13 mouse cellular contexts compared by ENCODE assay signal in genomic region chr7:6143991-6144531, GRCm38 (mm10). TPM values are rescaled to one million over a fixed set of nuclear protein-coding genes. Genes with fewer than 3 reads are reported as not detected.
DNase-seq lines count a peak whose midpoint lies in the region; ATAC-seq and TF ChIP-seq lines count a peak whose summit lies in the region.
"Had no signal": no experiment of that assay in that cellular context is flagged by ENCODE, and none has a peak within 500 bp of the region (broad histone marks: within the 10 kb centered on the region; RNA-seq: fewer than 3 reads in every experiment).

No protein-coding gene starts in this region.

- peak; percentile 30; the same call in 1 of the 2 replicates for ATAC-seq in heart, embryonic 13.5 days (ENCODE audit: extremely low read depth, insufficient number of reproducible peaks, low FRiP score, low TSS enrichment)
- ATAC-seq in midbrain, embryonic 13.5 days = peak; percentile 32; the same call in 1 of the 2 replicates
- ATAC-seq in hindbrain, postnatal 0 days = peak; percentile 78

- H3K27ac ChIP-seq in heart, embryonic 13.5 days (replicated peaks) = peak overlapping the region; percentile 64
- H3K27ac ChIP-seq in midbrain, embryonic 13.5 days = no peak overlapping the region
- no peak overlapping the region for H3K27ac ChIP-seq in midbrain, embryonic 10.5 days (replicated peaks)
- peak overlapping the region; percentile 64 for H3K27ac ChIP-seq in hindbrain, postnatal 0 days
- H3K27ac ChIP-seq in olfactory bulb, adult 2 months (ENCODE audit: insufficient read depth, low read depth, low read length) = peak overlapping the region; percentile 9; the same call in 1 of the 2 replicates
- H3K27ac ChIP-seq: midbrain, embryonic 12.5 days had no signal

- peak overlapping the region; percentile 43 for H3K4me2 ChIP-seq in heart, embryonic 13.5 days
- H3K4me2 ChIP-seq in midbrain, embryonic 13.5 days (replicated peaks) = no peak overlapping the region
- no peak overlapping the region for H3K4me2 ChIP-seq in hindbrain, postnatal 0 days (ENCODE audit: low read depth, low read length)
- H3K4me2 ChIP-seq: midbrain, embryonic 12.5 days had no signal

- 0 out of 2 replicates have a peak overlapping the region, but pooled peaks have one; percentile 28 for H3K9ac ChIP-seq in heart, embryonic 13.5 days
- H3K9ac ChIP-seq in midbrain, embryonic 13.5 days (replicated peaks) = no peak overlapping the region
- no peak overlapping the region for H3K9ac ChIP-seq in hindbrain, postnatal 0 days (replicated peaks; ENCODE audit: low read length)
- H3K9ac ChIP-seq: midbrain, embryonic 12.5 days had no signal

- DNase-seq in heart, adult 18-20 months = no peak
- DNase-seq in midbrain, embryonic 10.5 days (ENCODE audit: low spot score) = no peak
- peak; percentile 65 for DNase-seq in hindbrain, postnatal 0 days (ENCODE audit: low spot score)
- DNase-seq in layer of hippocampus, adult 18-20 months (ENCODE audit: low spot score in 2 of 2) = no peak
- no peak for DNase-seq in embryo, embryonic 9.5 days (ENCODE audit: extremely low spot score)
- DNase-seq: thymus, adult 18-20 months had no signal

- no peak overlapping the region for H3K4me3 ChIP-seq in heart, embryonic 13.5 days
- H3K4me3 ChIP-seq in midbrain, embryonic 13.5 days (replicated peaks) = no peak overlapping the region
- no peak overlapping the region for H3K4me3 ChIP-seq in midbrain, embryonic 10.5 days
- H3K4me3 ChIP-seq in hindbrain, postnatal 0 days (ENCODE audit: low read length) = no peak overlapping the region
- H3K4me3 ChIP-seq in olfactory bulb, adult 2 months (ENCODE audit: insufficient read depth, low read depth, low read length) = no peak overlapping the region
- H3K4me3 ChIP-seq: midbrain, embryonic 12.5 days had no signal

- 45% methylated on average over 2 of the region's 2 CpGs for WGBS in heart, embryonic 13.5 days
- WGBS in midbrain, embryonic 13.5 days = 81% methylated on average over 2 of the region's 2 CpGs
- WGBS in midbrain, embryonic 10.5 days = 93% methylated on average over 2 of the region's 2 CpGs
- WGBS in hindbrain, postnatal 0 days = 53% methylated on average over 2 of the region's 2 CpGs
- WGBS in olfactory bulb, adult 2 months = 25% methylated on average over 2 of the region's 2 CpGs

- no peaks in the 10 kb centered on the region for H3K9me3 ChIP-seq in heart, embryonic 13.5 days
- H3K9me3 ChIP-seq in midbrain, embryonic 13.5 days = no peaks in the 10 kb centered on the region
- H3K9me3 ChIP-seq in midbrain, embryonic 10.5 days (replicated peaks) = no peaks in the 10 kb centered on the region
- no peaks in the 10 kb centered on the region for H3K9me3 ChIP-seq in hindbrain, postnatal 0 days (ENCODE audit: low read length)
- H3K9me3 ChIP-seq: midbrain, embryonic 12.5 days had no signal

- H3K36me3 ChIP-seq in heart, embryonic 13.5 days = peaks cover 23% of the 10 kb centered on the region
- peaks cover 19% of the 10 kb centered on the region for H3K36me3 ChIP-seq in midbrain, embryonic 13.5 days
- peaks cover 42% of the 10 kb centered on the region for H3K36me3 ChIP-seq in midbrain, embryonic 10.5 days
- peaks cover 10% of the 10 kb centered on the region; the same call in 1 of the 2 replicates for H3K36me3 ChIP-seq in hindbrain, postnatal 0 days (ENCODE audit: insufficient read depth, low read length)

- peaks cover 84% of the 10 kb centered on the region for H3K4me1 ChIP-seq in heart, embryonic 13.5 days
- H3K4me1 ChIP-seq in midbrain, embryonic 13.5 days (replicated peaks) = peaks cover 19% of the 10 kb centered on the region
- no peaks in the 10 kb centered on the region for H3K4me1 ChIP-seq in midbrain, embryonic 10.5 days
- no peaks in the 10 kb centered on the region for H3K4me1 ChIP-seq in hindbrain, postnatal 0 days (ENCODE audit: insufficient read depth, low read length)
- H3K4me1 ChIP-seq in olfactory bulb, adult 2 months (ENCODE audit: control insufficient read depth, insufficient read depth, low read length) = peaks cover 18% of the 10 kb centered on the region

- TF ChIP-seq CTCF in hindbrain, postnatal 0 days (IDR thresholded peaks at IDR 0.05; ENCODE audit: low read depth) = no peak
- TF ChIP-seq CTCF in olfactory bulb, adult 2 months (IDR thresholded peaks at IDR 0.05; ENCODE audit: insufficient read depth, low read depth, low read length) = no peak

- no peaks in the 10 kb centered on the region for H3K27me3 ChIP-seq in heart, embryonic 13.5 days (replicated peaks)
- H3K27me3 ChIP-seq in midbrain, embryonic 13.5 days = no peaks in the 10 kb centered on the region
- no peaks in the 10 kb centered on the region for H3K27me3 ChIP-seq in midbrain, embryonic 10.5 days (ENCODE audit: low read depth, poor library complexity, severe bottlenecking)
- no peaks in the 10 kb centered on the region for H3K27me3 ChIP-seq in hindbrain, postnatal 0 days (ENCODE audit: insufficient read depth, low read length)
- H3K27me3 ChIP-seq: midbrain, embryonic 12.5 days had no signal

- no peak for TF ChIP-seq POLR2A in olfactory bulb, adult 2 months (IDR thresholded peaks at IDR 0.05; ENCODE audit: insufficient read depth, low read depth, low read length)

RNA-seq across cellular contexts. Expression of gene Zfp787, which starts 11.7 kb away (rescaled TPM):
- 19.1 and 20.0 TPM in 2 replicates for polyA plus RNA-seq in heart, embryonic 13.5 days (2015; fragmentation: Nextera tagmentation; extraction: Ambion mirVana)
- total RNA-seq in heart, adult 18-20 months (2021) = 10 to 100 TPM; 31.3 to 32.3 TPM
- 22.4 and 27.6 TPM in 2 replicates for polyA plus RNA-seq in midbrain, embryonic 13.5 days (2015; fragmentation: Nextera tagmentation; extraction: Ambion mirVana)
- 25.0 and 27.3 TPM in 2 replicates for polyA plus RNA-seq in midbrain, embryonic 10.5 days (2016; fragmentation: Nextera tagmentation; extraction: Ambion mirVana)
- total RNA-seq in hindbrain, postnatal 0 days (2014; rRNA removed) = 71.0 and 85.9 TPM in 2 replicates
- 53.9 and 61.4 TPM in 2 replicates for polyA plus RNA-seq in hindbrain, postnatal 0 days (2015; fragmentation: Nextera tagmentation; extraction: Ambion mirVana)
- polyA plus RNA-seq in olfactory bulb, adult 2 months (2012; ENCODE audit: insufficient read depth, insufficient read length, low replicate concordance, missing spikeins) = not detected in 2 replicates
- total RNA-seq in layer of hippocampus, adult 18-20 months (2021) = 10 to 100 TPM; 27.5 to 28.5 TPM

RNA-seq across cellular contexts. Expression of gene Zfp444, which starts 28.0 kb away (rescaled TPM):
- polyA plus RNA-seq in heart, embryonic 13.5 days (2015; fragmentation: Nextera tagmentation; extraction: Ambion mirVana) = 26.8 and 34.0 TPM in 2 replicates
- 10 to 100 TPM; 12.3 to 13.6 TPM for total RNA-seq in heart, adult 18-20 months (2021)
- polyA plus RNA-seq in midbrain, embryonic 13.5 days (2015; fragmentation: Nextera tagmentation; extraction: Ambion mirVana) = 84.7 and 95.4 TPM in 2 replicates
- 81.8 and 86.1 TPM in 2 replicates for polyA plus RNA-seq in midbrain, embryonic 10.5 days (2016; fragmentation: Nextera tagmentation; extraction: Ambion mirVana)
- total RNA-seq in hindbrain, postnatal 0 days (2014; rRNA removed) = 84.3 and 105 TPM in 2 replicates
- 69.2 and 70.5 TPM in 2 replicates for polyA plus RNA-seq in hindbrain, postnatal 0 days (2015; fragmentation: Nextera tagmentation; extraction: Ambion mirVana)
- not detected in 2 replicates for polyA plus RNA-seq in olfactory bulb, adult 2 months (2012; ENCODE audit: insufficient read depth, insufficient read length, low replicate concordance, missing spikeins)
- 10 to 100 TPM; 45.8 to 61.9 TPM for total RNA-seq in layer of hippocampus, adult 18-20 months (2021)

RNA-seq across cellular contexts. Expression of gene Galp, which starts 52.8 kb away (rescaled TPM):
- not detected in 2 replicates for polyA plus RNA-seq in heart, embryonic 13.5 days (2015; fragmentation: Nextera tagmentation; extraction: Ambion mirVana)
- not detected for total RNA-seq in heart, adult 18-20 months (2021)
- polyA plus RNA-seq in midbrain, embryonic 13.5 days (2015; fragmentation: Nextera tagmentation; extraction: Ambion mirVana) = not detected in 2 replicates
- not detected in 2 replicates for polyA plus RNA-seq in midbrain, embryonic 10.5 days (2016; fragmentation: Nextera tagmentation; extraction: Ambion mirVana)
- total RNA-seq in hindbrain, postnatal 0 days (2014; rRNA removed) = not detected in 2 replicates
- not detected in 2 replicates for polyA plus RNA-seq in hindbrain, postnatal 0 days (2015; fragmentation: Nextera tagmentation; extraction: Ambion mirVana)
- polyA plus RNA-seq in olfactory bulb, adult 2 months (2012; ENCODE audit: insufficient read depth, insufficient read length, low replicate concordance, missing spikeins) = not detected in 2 replicates
- total RNA-seq in layer of hippocampus, adult 18-20 months (2021) = not detected
- polyA plus RNA-seq: embryonic facial prominence, embryonic 11.5 days; limb, embryonic 14.5 days; midbrain, embryonic 12.5 days; small intestine, adult 2 months had no signal

Comparison
In these comparisons a context has a peak if more than half of its experiments do, and no peak if none do; other contexts are left out.
1. H3K27ac ChIP-seq: peak in heart, embryonic 13.5 days (single experiment), hindbrain, postnatal 0 days (single experiment) and olfactory bulb, adult 2 months (single experiment); none in midbrain, embryonic 13.5 days (single experiment) and midbrain, embryonic 10.5 days (single experiment).
2. RNA of gene Zfp787, which starts 11.7 kb away (polyA plus RNA-seq): 53.9 to 61.4 TPM in hindbrain, postnatal 0 days, 22.4 to 27.6 TPM in midbrain, embryonic 13.5 days, 25.0 to 27.3 TPM in midbrain, embryonic 10.5 days and 19.1 to 20.0 TPM in heart, embryonic 13.5 days; not detected in olfactory bulb, adult 2 months; every median in the first group is over 10 times any median in the second.
3. Peak in every context shown above with its lines, with median percentiles within 50 percentile points of each other: ATAC-seq.